Mouse (Mus musculus) limb, embryonic 10.5 days (tissue): ENCODE measurements around the gene Arrdc5. TPM values are rescaled to one million over a fixed set of nuclear protein-coding genes. Genes with fewer than 3 reads are reported as not detected.

Experiments used
- DNase-seq: peaks from one replicate; pipeline ENCODE4 v3.0.0-alpha.2; 2017; ENCODE audit warnings: low spot score
- H3K27ac ChIP-seq: fragments of 300-500 bp; sonication (generic); 2 replicates; pipeline ENCODE4 v1.5.1; 2016; ENCODE audit warnings: mild to moderate bottlenecking
- H3K27me3 ChIP-seq: fragments of 300-500 bp; sonication (generic); 2 replicates; pipeline ENCODE4 v1.6.1; 2016; ENCODE audit warnings: low read depth, mild to moderate bottlenecking; ENCODE audit not compliant: poor library complexity, severe bottlenecking
- H3K36me3 ChIP-seq: fragments of 300-500 bp; sonication (generic); 2 replicates; pipeline ENCODE4 v1.6.1; 2016; ENCODE audit warnings: mild to moderate bottlenecking, moderate library complexity
- H3K4me1 ChIP-seq: fragments of 300-500 bp; sonication (generic); 2 replicates; pipeline ENCODE4 v1.6.1; 2016
- H3K4me3 ChIP-seq: fragments of 300-500 bp; sonication (generic); 2 replicates; pipeline ENCODE4 v1.5.1; 2016; ENCODE audit warnings: mild to moderate bottlenecking, moderate library complexity
- H3K9me3 ChIP-seq: fragments of 300-500 bp; sonication (generic); replicated peaks from 2 replicates; pipeline ENCODE4 v1.6.1; 2016; ENCODE audit warnings: mild to moderate bottlenecking
- WGBS: fragments of 180-500 bp; shearing (Covaris S2); methylation state at CpG from one replicate; pipeline ENCODE4 v1.1.7; 2016; 5-methylcytosine and 5-hydroxymethylcytosine counted together
- polyA plus RNA-seq: library from polyadenylated mRNA; unstranded; fragments of >200 nt; fragmentation: Nextera tagmentation; extraction: Ambion mirVana; gene quantifications from 2 replicates; pipeline ENCODE4 v1.2.1, GENCODE M21; 2016

Arrdc5 gene
- polyA plus RNA-seq, 1 experiment from 2014 or later, result not detected

DNA sequence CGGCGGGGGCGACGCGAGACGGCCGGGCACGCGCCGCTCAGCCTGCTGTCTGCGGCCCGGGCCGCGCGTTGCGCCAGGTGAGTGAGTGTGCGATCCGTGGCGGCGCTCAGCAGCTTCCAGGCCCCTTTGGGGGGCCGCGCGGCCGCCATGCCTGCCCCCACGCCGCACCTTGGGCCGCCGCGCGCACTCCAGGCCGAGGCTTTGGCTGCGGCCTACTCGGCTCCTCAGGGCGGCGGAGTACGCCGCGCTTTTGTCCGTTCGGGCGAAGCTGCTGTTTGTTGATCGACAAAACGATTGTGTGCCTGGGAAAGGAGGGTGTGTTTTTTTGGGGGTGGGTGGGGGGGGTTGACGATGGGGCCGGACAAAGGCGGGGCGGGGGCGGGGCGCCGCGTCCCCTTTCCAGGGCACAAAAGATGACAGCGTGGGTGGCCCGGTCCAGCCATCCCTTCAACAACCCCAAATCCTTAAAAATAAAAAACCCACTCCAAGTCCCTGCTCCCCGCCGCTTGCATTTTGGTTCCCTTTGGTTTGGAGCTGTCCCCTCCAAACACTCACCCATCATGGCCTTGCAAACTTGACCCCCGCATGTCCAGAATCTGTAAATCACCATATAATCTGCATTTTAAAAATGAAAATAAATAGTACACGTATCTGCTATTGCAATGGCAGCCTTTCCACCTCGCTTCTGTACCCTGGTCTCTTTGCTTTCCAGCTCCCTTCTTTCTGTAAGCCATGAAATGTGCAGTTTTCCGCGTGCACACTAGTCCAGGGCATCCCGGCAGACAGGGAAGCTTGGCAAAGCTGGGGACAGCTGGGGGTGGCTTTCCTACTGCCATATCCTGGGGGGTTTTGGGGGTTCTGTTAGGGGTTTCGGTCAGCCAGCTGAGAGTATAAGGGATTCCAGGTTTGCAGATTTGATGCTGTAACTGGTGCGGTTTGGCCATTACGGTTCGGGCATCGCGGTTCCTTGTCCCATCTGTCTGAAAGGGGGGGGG lies 26.4 kb upstream of the Arrdc5 start:
- DNase-seq, result peak; percentile 69
- Histone ChIP-seq H3K27ac (peak overlapping the region; percentile 92), H3K4me3 (peak overlapping the region; percentile 86), H3K36me3 (peaks cover 29% of the 10 kb centered on the region), H3K9me3 (no peaks in the 10 kb centered on the region), H3K4me1 (peaks cover 42% of the 10 kb centered on the region), H3K27me3 (no peaks in the 10 kb centered on the region)
- WGBS, result 3% methylated on average over 63 of the region's 67 CpGs

DNA sequence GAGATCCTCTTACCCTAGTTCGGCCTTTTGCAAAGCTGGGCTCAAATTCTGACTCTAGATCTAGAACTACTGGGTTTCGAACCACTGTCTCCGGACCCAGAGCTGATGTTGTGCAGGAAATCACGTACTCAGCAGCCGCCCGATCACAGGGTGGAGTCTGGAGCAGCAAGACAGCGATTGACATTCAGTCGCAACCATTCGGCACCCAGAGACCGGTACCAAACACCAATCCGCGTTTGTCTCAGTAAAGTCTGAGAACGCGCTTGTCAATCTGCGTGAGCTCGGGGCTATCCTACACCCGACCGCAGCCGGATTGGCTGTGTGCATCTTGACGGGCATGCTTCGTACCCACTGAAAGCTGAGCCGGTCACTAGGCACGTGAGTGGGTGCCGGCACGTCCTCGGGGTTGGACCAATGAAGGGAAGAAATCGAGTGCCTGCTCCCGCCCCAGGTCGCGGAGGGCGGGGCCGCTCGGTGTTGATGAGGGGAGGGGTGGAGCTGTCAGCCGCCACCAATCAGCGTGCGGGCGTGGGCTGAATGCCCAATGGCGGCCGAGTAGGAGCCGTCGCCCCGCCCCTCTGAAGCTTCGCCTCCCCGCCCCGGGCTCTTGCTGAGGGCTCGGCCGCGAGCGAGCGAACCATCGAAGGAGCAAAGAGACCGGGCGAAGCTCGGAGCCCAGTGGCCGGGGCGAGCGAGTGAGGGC lies 25.5 kb upstream of the Arrdc5 start, which contains the start of gene Kdm4b:
Gene Kdm4b, plus strand, starts transcription at position 613 of the 703 bp plus-strand sequence.
- Histone ChIP-seq H3K4me3 (peak within 1 kb of the TSS; percentile 86), H3K27me3 (no peaks in the 10 kb centered on the region), H3K27ac (peak within 1 kb of the TSS; percentile 92), H3K9me3 (no peaks in the 10 kb centered on the region), H3K36me3 (peaks cover 37% of the 10 kb centered on the region), H3K4me1 (peaks cover 40% of the 10 kb centered on the region)
- peak; percentile 99 for DNase-seq
- WGBS, result under 1% methylated on average over 57 of the region's 57 CpGs

DNA sequence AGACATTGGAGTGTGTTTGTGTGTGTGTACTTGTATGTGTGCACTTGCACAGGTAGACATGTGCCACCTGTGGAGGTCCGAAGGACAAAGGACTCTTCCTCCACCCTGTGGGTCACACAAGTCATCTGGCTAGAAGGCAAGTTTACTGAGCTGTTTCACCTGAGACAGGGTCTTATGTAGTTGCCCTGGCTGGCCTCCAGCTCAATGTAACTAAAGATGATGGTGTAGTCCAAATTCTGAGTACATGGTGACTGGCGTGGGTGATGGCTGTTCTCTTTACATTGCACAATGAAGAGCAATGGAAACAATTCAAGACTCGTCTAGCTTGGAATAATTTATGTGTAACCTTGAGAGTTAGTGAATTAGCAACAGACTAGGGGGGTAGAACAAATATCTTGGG lies 24.3 kb upstream of the Arrdc5 start:
- Histone ChIP-seq H3K4me3 (peak overlapping the region; percentile 86; the same call in 1 of the 2 replicates), H3K36me3 (peaks cover 49% of the 10 kb centered on the region), H3K9me3 (no peaks in the 10 kb centered on the region), H3K4me1 (peaks cover 35% of the 10 kb centered on the region), H3K27ac (no peak overlapping the region), H3K27me3 (no peaks in the 10 kb centered on the region)
- DNase-seq, result no peak
- WGBS, result 63% methylated on average over 3 of the region's 3 CpGs

DNA sequence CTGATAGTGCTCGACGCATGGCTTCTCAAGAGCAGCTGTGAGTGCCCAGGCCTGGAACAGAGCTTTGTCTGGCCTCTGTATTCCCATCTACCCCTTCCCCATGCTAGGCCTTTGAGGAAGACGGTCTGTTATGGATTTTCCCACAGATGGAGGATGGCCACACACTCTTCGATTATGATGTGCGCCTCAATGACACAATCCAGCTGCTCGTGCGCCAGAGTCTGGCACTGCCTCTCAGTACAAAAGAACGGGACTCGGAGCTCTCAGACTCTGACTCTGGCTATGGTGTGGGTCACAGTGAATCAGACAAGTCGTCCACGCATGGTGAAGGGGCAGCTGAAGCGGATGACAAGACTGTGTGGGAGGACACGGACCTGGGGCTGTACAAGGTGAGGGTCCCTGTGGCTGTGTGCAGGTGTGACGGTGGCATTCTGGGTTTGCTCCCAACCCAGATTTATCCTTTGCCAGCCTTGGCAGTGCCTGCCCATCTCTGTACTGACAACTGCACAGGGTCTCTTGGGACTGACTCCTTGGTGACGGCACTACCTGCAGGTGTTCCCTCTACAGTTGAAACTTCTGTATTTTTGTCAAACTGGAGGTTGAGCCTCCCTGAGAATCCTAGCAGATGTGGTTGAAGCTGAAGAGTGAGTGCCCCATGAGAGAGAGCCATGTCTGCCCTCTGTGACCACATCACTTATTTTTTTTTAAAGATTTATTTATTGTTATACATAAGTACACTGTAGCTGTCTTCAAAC lies 9.3 kb upstream of the Arrdc5 start:
- H3K27ac ChIP-seq, result no peak overlapping the region
- no peaks in the 10 kb centered on the region for H3K27me3 ChIP-seq
- peaks cover 96% of the 10 kb centered on the region for H3K36me3 ChIP-seq
- H3K4me1 ChIP-seq, result peaks cover 38% of the 10 kb centered on the region
- DNase-seq, result no peak
- no peak overlapping the region for H3K4me3 ChIP-seq
- no peaks in the 10 kb centered on the region for H3K9me3 ChIP-seq
- 92% methylated on average over 15 of the region's 15 CpGs for WGBS

DNA sequence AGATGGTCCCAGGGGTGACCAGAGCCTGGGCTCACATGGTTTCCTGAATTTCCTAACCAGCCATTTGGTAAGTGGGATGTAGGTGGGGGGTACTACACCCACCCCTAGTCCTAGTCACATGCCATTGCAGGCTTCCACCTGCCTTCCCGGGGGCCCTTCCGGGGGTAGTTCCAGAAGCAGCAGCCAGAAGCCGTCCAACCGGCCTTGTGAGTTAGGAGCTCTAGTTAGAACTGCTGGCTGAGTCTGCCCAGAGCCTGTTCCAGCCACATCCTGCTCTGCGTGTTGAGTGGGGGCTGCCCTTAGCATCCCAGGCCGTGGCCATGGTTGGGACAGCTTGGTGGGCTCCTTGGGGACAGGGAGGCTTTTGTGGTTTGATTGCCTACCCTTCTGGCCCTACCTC lies 8.0 kb upstream of the Arrdc5 start:
- no peaks in the 10 kb centered on the region for H3K9me3 ChIP-seq
- H3K36me3 ChIP-seq, result peaks cover 86% of the 10 kb centered on the region
- H3K27ac ChIP-seq, result no peak overlapping the region; the same call in 1 of the 2 replicates
- H3K27me3 ChIP-seq, result no peaks in the 10 kb centered on the region
- H3K4me3 ChIP-seq, result 0 out of 2 replicates have a peak overlapping the region, but pooled peaks have one; percentile 6
- H3K4me1 ChIP-seq, result peaks cover 40% of the 10 kb centered on the region
- peak; percentile 54 for DNase-seq
- 81% methylated on average over 6 of the region's 6 CpGs for WGBS

DNA sequence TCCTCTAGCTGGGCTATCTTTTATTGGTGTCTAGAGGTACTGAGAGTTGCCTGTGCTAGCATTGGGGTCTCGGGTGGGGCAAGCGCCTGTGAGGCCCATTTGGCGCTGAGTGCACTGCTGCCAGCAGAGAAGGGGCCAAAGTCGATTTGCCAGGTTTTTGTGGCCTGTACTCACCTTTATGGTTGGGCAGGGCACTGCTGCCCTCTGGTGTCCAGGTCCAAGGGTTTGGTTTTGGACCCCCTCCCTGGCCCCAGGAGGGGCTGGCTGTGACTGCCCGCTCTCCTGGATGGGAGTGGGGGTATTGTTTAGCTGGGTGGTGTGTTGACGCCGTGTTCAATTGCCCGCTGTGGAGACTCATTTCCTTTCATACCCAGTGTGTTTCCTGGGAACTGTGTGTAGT lies 5.7 kb upstream of the Arrdc5 start:
- Histone ChIP-seq H3K27ac (peak overlapping the region; percentile 97), H3K4me3 (peak overlapping the region; percentile 83), H3K27me3 (no peaks in the 10 kb centered on the region), H3K4me1 (peaks cover 50% of the 10 kb centered on the region), H3K9me3 (no peaks in the 10 kb centered on the region), H3K36me3 (peaks cover 63% of the 10 kb centered on the region)
- WGBS, result 75% methylated on average over 8 of the region's 8 CpGs
- DNase-seq, result no peak

DNA sequence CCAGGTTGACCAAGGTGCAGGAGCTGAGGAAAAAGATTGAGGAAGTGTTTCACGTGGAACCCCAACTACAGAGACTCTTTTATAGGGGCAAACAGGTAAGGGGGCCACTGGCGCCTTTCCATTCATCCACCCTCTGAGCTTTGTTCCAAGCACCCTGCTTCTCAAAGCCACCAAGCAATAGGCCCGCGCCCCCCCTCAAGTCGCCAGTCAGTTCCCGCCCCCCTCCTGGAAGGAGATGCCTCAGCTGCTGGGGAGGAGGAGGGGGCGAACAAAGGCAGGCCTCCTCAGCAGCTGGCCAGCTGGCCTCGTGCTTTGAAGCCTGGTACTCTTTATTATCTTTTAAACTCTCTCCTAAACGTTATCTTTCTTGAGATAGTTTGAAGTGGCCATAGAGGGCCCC lies 5.1 kb upstream of the Arrdc5 start:
- peak overlapping the region; percentile 83 for H3K4me3 ChIP-seq
- WGBS, result 37% methylated on average over 9 of the region's 9 CpGs
- H3K27me3 ChIP-seq, result no peaks in the 10 kb centered on the region
- peaks cover 50% of the 10 kb centered on the region for H3K4me1 ChIP-seq
- DNase-seq, result no peak
- peak overlapping the region; percentile 97 for H3K27ac ChIP-seq
- H3K36me3 ChIP-seq, result peaks cover 56% of the 10 kb centered on the region
- no peaks in the 10 kb centered on the region for H3K9me3 ChIP-seq

DNA sequence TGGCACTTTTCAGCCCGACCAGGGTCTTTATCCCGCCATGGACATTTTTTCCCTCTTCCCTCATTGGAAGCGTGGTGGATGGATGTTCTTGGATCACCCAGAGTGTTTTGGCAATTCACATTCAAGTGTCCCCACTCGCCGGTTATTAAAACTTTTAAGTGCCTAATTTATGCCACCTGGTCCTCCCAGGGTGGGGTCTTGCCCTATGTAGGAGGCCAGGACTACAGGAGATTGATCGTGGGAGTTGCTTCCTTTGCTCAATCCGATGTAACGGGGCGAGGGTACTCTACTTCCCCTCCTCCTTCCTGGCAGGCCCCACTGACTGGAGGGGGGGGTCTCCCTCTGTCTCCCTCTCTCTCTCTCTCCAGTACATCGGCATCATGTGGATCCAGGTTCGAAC lies 4.6 kb upstream of the Arrdc5 start:
- 10% methylated on average over 11 of the region's 11 CpGs for WGBS
- H3K4me3 ChIP-seq, result peak overlapping the region; percentile 83
- peak overlapping the region; percentile 97 for H3K27ac ChIP-seq
- H3K9me3 ChIP-seq, result no peaks in the 10 kb centered on the region
- DNase-seq, result peak; percentile 48
- H3K27me3 ChIP-seq, result no peaks in the 10 kb centered on the region
- peaks cover 50% of the 10 kb centered on the region for H3K4me1 ChIP-seq
- peaks cover 52% of the 10 kb centered on the region for H3K36me3 ChIP-seq

DNA sequence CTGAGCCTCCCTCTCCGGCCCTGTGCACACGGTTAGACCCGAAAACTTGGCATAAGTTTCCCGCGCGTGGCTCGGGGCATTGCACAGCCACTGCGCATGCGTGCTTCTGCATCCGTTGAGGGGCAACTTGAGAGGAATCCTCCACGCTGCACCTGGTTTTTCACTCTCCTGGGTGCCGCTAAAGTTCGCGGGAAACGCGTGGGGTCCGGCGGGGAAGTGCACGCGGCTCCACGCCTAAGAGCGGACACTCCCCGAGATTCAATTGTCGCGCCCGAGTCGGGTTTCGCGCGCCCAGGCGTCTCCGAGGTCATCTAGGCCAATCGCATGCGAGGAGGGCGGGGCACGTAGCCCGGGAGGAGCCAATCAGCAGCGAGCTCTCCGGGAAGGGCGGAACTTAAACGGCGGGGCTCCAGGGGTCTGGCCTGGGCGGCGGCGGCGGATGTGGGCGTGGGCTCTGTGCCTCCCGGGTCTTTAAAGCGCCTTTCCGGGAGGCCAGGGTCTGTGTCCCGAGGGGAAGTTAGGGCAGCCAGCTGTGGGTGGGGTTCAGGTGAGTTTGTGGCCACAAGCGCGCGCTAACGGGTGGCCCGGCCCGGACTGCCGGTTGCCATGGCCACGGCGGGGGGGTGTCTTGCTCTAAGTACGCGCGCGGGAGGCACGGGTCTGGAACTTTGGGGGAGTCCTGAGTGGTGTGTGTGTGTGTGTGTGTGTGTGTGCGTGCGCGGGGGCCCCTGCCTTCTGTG lies 3.9 kb upstream of the Arrdc5 start:
- Histone ChIP-seq H3K36me3 (peaks cover 45% of the 10 kb centered on the region), H3K27ac (peak overlapping the region; percentile 97), H3K4me1 (peaks cover 50% of the 10 kb centered on the region), H3K4me3 (peak overlapping the region; percentile 83), H3K9me3 (no peaks in the 10 kb centered on the region), H3K27me3 (no peaks in the 10 kb centered on the region)
- peak; percentile 97 for DNase-seq
- WGBS, result under 1% methylated on average over 68 of the region's 68 CpGs

DNA sequence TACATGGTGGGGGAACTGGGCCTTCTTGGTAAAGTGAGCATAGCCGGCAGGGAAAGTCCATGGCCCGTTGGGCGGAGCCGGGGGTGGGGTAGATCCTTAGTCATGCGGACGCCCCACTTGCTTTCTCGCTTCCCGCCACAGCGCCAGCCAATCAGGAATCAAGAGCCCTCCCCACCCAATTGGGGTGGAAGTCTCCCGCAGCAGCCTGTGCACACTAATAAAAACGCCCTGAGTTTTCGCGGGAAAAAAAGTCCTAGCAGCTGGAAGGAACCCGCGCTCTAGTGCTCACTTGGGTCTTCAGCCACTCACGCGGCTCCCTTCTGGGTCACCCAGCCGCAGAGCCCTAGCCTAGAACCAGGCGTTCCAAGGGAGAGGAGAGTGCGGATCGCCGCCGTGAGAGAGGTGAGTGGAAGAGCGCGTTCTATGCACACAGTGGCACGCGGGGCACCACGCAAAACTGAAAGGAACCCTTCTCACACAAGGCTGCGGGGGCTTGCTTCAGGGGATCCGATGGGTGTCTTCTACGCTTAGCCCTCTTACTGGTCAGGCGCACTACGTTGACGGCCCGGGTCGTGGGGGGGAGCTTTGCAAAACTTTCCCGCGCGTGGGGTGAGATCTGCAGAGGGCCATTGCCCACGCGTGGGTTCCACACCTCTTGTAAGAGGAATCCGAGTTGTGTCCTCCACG lies 3.2 kb upstream of the Arrdc5 start, which contains the start of gene Uhrf1:
Gene Uhrf1, plus strand, starts transcription at position 162 of the 687 bp plus-strand sequence.
- no peaks in the 10 kb centered on the region for H3K9me3 ChIP-seq
- WGBS, result under 1% methylated on average over 43 of the region's 43 CpGs

DNA sequence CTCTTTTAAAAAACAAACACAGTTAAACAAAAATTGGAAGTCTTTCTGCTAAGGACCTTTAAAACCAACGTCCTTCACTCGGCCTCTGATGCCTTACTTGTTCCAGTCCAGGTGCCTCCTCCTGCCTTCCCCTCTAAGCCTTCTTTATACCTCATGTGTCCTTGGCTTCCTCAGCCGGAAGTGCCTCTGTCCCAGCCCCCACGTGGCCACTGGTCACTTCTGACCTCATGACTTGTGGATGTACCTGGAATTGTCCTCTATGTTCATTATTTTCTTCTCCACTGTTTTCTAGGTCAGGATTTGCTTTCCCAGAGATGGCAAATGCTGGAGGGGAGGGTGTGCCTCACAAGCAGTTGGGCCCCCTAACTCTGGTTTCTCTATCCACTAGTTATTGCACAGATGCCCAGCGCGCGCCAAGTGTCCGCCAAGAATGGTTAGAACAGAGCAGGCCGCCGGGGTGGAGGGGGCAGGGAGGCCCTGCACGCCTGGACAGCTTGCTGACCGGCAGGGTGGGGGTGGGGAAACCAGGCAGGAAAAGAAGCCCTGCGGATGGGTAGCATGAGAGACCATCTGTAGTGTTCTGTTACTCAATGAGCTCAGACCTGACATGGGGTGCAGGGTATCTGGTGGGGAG lies 2.4 kb upstream of the Arrdc5 start:
- H3K4me3 ChIP-seq, result peak overlapping the region; percentile 83
- peak; percentile 71 for DNase-seq
- no peaks in the 10 kb centered on the region for H3K27me3 ChIP-seq
- H3K27ac ChIP-seq, result peak overlapping the region; percentile 97
- 34% methylated on average over 13 of the region's 13 CpGs for whole genome bisulfite sequencing
- no peaks in the 10 kb centered on the region for H3K9me3 ChIP-seq
- H3K36me3 ChIP-seq, result peaks cover 30% of the 10 kb centered on the region
- H3K4me1 ChIP-seq, result peaks cover 42% of the 10 kb centered on the region

More for the DNA sequence above, 3.2 kb upstream of the Arrdc5 start, which contains the start of gene Uhrf1:
- Histone ChIP-seq H3K27ac (peak within 1 kb of the TSS; percentile 97), H3K36me3 (peaks cover 38% of the 10 kb centered on the region), H3K4me3 (peak within 1 kb of the TSS; percentile 83), H3K27me3 (no peaks in the 10 kb centered on the region), H3K4me1 (peaks cover 50% of the 10 kb centered on the region)
- peak; percentile 93 for DNase-seq
